Mouse (Mus musculus): ENCODE results near the gene Pcolce2. TPM values are rescaled to one million over a fixed set of nuclear protein-coding genes. Genes with fewer than 3 reads are reported as not detected.
"Not testable (repeated sequence)": the region's sequence is repeated elsewhere in the genome, so short reads cannot be mapped to it uniquely, and the experiment has no call there.

Pcolce2 gene
- polyA plus RNA-seq, 1 experiment from 2014 or later: 0.89 TPM

- H3K9ac ChIP-seq (ENCODE audit: low read depth, low read length): no peak overlapping the region
- no peaks in the 10 kb centered on the region for H3K36me3 ChIP-seq (ENCODE audit: control insufficient read depth, insufficient read depth, low read length)
- H3K27me3 ChIP-seq (replicated peaks; ENCODE audit: control insufficient read depth, insufficient read depth, low read length): no peaks in the 10 kb centered on the region
- no peak overlapping the region for H3K4me2 ChIP-seq (ENCODE audit: low read depth, low read length)
- 67% methylated on average over 8 of the region's 8 CpGs for WGBS
- H3K9me3 ChIP-seq (ENCODE audit: control insufficient read depth, low read length): 0 out of 2 replicates have a peak, but pooled peaks cover 2% of the 10 kb centered on the region
- no peaks in the 10 kb centered on the region for H3K4me1 ChIP-seq (ENCODE audit: control insufficient read depth, insufficient read depth, low read length)
- no peak for ATAC-seq
- H3K27ac ChIP-seq (ENCODE audit: low read length): no peak overlapping the region
- H3K4me3 ChIP-seq (ENCODE audit: low read length): no peak overlapping the region
Observed at GRCm38 (mm10) chr9:95612246-95612768, 25.1 kb upstream of the Pcolce2 start.

GRCm38 (mm10) chr9:95613426-95614127 lies 23.8 kb upstream of the Pcolce2 start:
- Histone ChIP-seq H3K4me2 (ENCODE audit: low read depth, low read length) (no peak overlapping the region), H3K4me1 (ENCODE audit: control insufficient read depth, insufficient read depth, low read length) (no peaks in the 10 kb centered on the region), H3K9me3 (ENCODE audit: control insufficient read depth, low read length) (0 out of 2 replicates have a peak, but pooled peaks cover 2% of the 10 kb centered on the region), H3K9ac (ENCODE audit: low read depth, low read length) (no peak overlapping the region), H3K36me3 (ENCODE audit: control insufficient read depth, insufficient read depth, low read length) (no peaks in the 10 kb centered on the region), H3K4me3 (ENCODE audit: low read length) (no peak overlapping the region), H3K27me3 (replicated peaks; ENCODE audit: control insufficient read depth, insufficient read depth, low read length) (no peaks in the 10 kb centered on the region), H3K27ac (ENCODE audit: low read length) (no peak overlapping the region)
- WGBS: 28% methylated on average over 9 of the region's 9 CpGs
- ATAC-seq: no peak

DNA sequence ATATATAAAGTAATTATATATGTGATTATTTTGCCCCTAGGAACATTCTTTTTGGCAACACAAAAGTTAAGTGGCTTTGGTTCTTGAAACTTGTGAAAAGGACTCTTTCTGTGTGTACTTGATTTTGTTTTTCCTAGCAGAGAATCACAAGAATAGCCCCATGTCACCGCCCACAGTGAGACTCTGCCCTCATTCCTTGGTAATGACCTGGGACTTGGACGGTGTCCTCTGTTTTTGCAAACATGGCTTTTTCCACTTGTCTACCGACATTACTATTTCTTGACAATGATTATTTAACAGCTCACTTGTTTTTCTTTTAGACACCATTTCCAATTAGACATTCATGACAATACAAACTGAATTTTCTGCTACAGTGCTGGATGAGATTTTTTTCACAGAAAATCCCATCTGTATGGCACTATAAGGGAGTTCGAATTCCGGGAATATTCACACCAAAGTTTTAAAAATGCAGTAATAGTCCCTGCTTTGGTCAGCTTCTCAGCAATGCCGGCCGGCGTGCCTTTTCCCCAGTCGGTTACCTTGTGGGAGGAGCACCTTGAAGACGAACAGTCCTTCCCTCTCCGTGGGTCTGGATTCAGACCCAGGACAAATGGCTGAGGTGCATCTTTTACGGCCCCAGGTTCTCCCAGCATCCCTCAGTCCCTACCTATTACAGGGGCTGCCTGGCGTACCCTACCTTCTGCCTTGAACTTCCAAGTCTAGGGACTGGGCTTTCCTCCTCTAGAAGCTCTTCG lies 22.4 kb upstream of the Pcolce2 start:
- no peaks in the 10 kb centered on the region for H3K4me1 ChIP-seq (ENCODE audit: control insufficient read depth, insufficient read depth, low read length)
- no peaks in the 10 kb centered on the region for H3K27me3 ChIP-seq (replicated peaks; ENCODE audit: control insufficient read depth, insufficient read depth, low read length)
- H3K36me3 ChIP-seq (ENCODE audit: control insufficient read depth, insufficient read depth, low read length): no peaks in the 10 kb centered on the region
- no peak overlapping the region for H3K4me2 ChIP-seq (ENCODE audit: low read depth, low read length)
- no peak overlapping the region for H3K9ac ChIP-seq (ENCODE audit: low read depth, low read length)
- WGBS: 71% methylated on average over 14 of the region's 14 CpGs
- ATAC-seq: no peak
- H3K4me3 ChIP-seq (ENCODE audit: low read length): no peak overlapping the region
- 0 out of 2 replicates have a peak, but pooled peaks cover 2% of the 10 kb centered on the region for H3K9me3 ChIP-seq (ENCODE audit: control insufficient read depth, low read length)
- H3K27ac ChIP-seq (ENCODE audit: low read length): no peak overlapping the region

DNA sequence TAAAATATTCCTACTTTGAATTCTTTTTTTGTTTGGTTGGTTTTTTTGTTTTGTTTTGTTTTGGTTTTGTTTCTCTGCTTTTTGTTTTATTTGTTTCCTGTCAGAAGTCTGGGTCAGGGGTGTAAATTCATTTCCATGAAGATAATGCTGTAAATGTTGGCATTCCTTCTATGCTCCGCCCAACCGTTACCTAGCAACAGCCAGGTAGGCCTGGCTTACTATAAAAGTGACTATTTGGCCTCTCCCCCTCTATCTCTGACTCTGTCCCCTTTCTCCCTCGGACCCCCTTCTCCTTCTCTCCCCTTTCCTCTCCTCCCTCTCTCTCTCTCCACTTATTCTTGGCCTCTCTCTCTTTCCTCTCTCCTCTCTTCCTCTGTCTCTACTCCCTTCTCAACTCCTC lies 21.4 kb upstream of the Pcolce2 start:
- 62% methylated on average over 3 of the region's 3 CpGs for WGBS
- Histone ChIP-seq H3K4me3 (ENCODE audit: low read length) (no peak overlapping the region), H3K27me3 (replicated peaks; ENCODE audit: control insufficient read depth, insufficient read depth, low read length) (no peaks in the 10 kb centered on the region), H3K9ac (ENCODE audit: low read depth, low read length) (no peak overlapping the region), H3K4me2 (ENCODE audit: low read depth, low read length) (no peak overlapping the region), H3K4me1 (ENCODE audit: control insufficient read depth, insufficient read depth, low read length) (no peaks in the 10 kb centered on the region), H3K36me3 (ENCODE audit: control insufficient read depth, insufficient read depth, low read length) (no peaks in the 10 kb centered on the region), H3K27ac (ENCODE audit: low read length) (no peak overlapping the region), H3K9me3 (ENCODE audit: control insufficient read depth, low read length) (no peaks in the 10 kb centered on the region)
- no peak for ATAC-seq

- Histone ChIP-seq H3K9me3 (ENCODE audit: control insufficient read depth, low read length) (no peaks in the 10 kb centered on the region), H3K9ac (ENCODE audit: low read depth, low read length) (no peak overlapping the region), H3K4me3 (ENCODE audit: low read length) (no peak overlapping the region), H3K4me2 (ENCODE audit: low read depth, low read length) (no peak overlapping the region), H3K36me3 (ENCODE audit: control insufficient read depth, insufficient read depth, low read length) (no peaks in the 10 kb centered on the region), H3K27me3 (replicated peaks; ENCODE audit: control insufficient read depth, insufficient read depth, low read length) (no peaks in the 10 kb centered on the region), H3K4me1 (ENCODE audit: control insufficient read depth, insufficient read depth, low read length) (no peaks in the 10 kb centered on the region), H3K27ac (ENCODE audit: low read length) (no peak overlapping the region)
- WGBS: 88% methylated on average over 1 of the region's 1 CpGs
- no peak for ATAC-seq
Observed at GRCm38 (mm10) chr9:95618572-95618971, 18.8 kb upstream of the Pcolce2 start.

GRCm38 (mm10) chr9:95624072-95624471 lies 13.3 kb upstream of the Pcolce2 start:
- Histone ChIP-seq H3K27me3 (replicated peaks; ENCODE audit: control insufficient read depth, insufficient read depth, low read length) (no peaks in the 10 kb centered on the region), H3K4me2 (ENCODE audit: low read depth, low read length) (no peak overlapping the region), H3K9me3 (ENCODE audit: control insufficient read depth, low read length) (no peaks in the 10 kb centered on the region), H3K4me1 (ENCODE audit: control insufficient read depth, insufficient read depth, low read length) (no peaks in the 10 kb centered on the region), H3K36me3 (ENCODE audit: control insufficient read depth, insufficient read depth, low read length) (no peaks in the 10 kb centered on the region), H3K9ac (ENCODE audit: low read depth, low read length) (no peak overlapping the region), H3K4me3 (ENCODE audit: low read length) (no peak overlapping the region), H3K27ac (ENCODE audit: low read length) (no peak overlapping the region)
- no peak for ATAC-seq
- 69% methylated on average over 3 of the region's 3 CpGs for WGBS

- Histone ChIP-seq H3K27ac (ENCODE audit: low read length) (no peak overlapping the region), H3K9ac (ENCODE audit: low read depth, low read length) (no peak overlapping the region), H3K4me1 (ENCODE audit: control insufficient read depth, insufficient read depth, low read length) (no peaks in the 10 kb centered on the region), H3K27me3 (replicated peaks; ENCODE audit: control insufficient read depth, insufficient read depth, low read length) (no peaks in the 10 kb centered on the region), H3K4me2 (ENCODE audit: low read depth, low read length) (no peak overlapping the region), H3K4me3 (ENCODE audit: low read length) (no peak overlapping the region), H3K36me3 (ENCODE audit: control insufficient read depth, insufficient read depth, low read length) (no peaks in the 10 kb centered on the region), H3K9me3 (ENCODE audit: control insufficient read depth, low read length) (0 out of 2 replicates have a peak, but pooled peaks cover 3% of the 10 kb centered on the region)
- no peak for ATAC-seq
- 80% methylated on average over 6 of the region's 6 CpGs for WGBS
Observed at GRCm38 (mm10) chr9:95628439-95628948, 8.9 kb upstream of the Pcolce2 start.

- H3K27ac ChIP-seq (ENCODE audit: low read length); ATAC-seq; H3K36me3 ChIP-seq (ENCODE audit: control insufficient read depth, insufficient read depth, low read length); H3K9me3 ChIP-seq (ENCODE audit: control insufficient read depth, low read length); H3K9ac ChIP-seq (ENCODE audit: low read depth, low read length); H3K4me1 ChIP-seq (ENCODE audit: control insufficient read depth, insufficient read depth, low read length); H3K4me3 ChIP-seq (ENCODE audit: low read length); H3K27me3 ChIP-seq (replicated peaks; ENCODE audit: control insufficient read depth, insufficient read depth, low read length); H3K4me2 ChIP-seq (ENCODE audit: low read depth, low read length): not testable (repeated sequence)
- 91% methylated on average over 2 of the region's 2 CpGs for WGBS
Observed at GRCm38 (mm10) chr9:95629561-95629960, 7.8 kb upstream of the Pcolce2 start.

GRCm38 (mm10) chr9:95636395-95636794 lies 1.0 kb upstream of the Pcolce2 start:
- no peak overlapping the region for H3K4me2 ChIP-seq (ENCODE audit: low read depth, low read length)
- no peaks in the 10 kb centered on the region for H3K9me3 ChIP-seq (ENCODE audit: control insufficient read depth, low read length)
- no peak for ATAC-seq
- WGBS: 75% methylated on average over 4 of the region's 4 CpGs
- no peaks in the 10 kb centered on the region for H3K36me3 ChIP-seq (ENCODE audit: control insufficient read depth, insufficient read depth, low read length)
- H3K4me1 ChIP-seq (ENCODE audit: control insufficient read depth, insufficient read depth, low read length): peaks cover 7% of the 10 kb centered on the region; the same call in 1 of the 2 replicates
- no peak overlapping the region for H3K9ac ChIP-seq (ENCODE audit: low read depth, low read length)
- H3K27ac ChIP-seq (ENCODE audit: low read length): no peak overlapping the region
- H3K27me3 ChIP-seq (replicated peaks; ENCODE audit: control insufficient read depth, insufficient read depth, low read length): peaks cover 31% of the 10 kb centered on the region; the same call in 1 of the 2 replicates
- no peak overlapping the region for H3K4me3 ChIP-seq (ENCODE audit: low read length)

Data from intestine, embryonic 16.5 days (tissue).